Mouse (Mus musculus): ENCODE measurements around the gene Wipf1.

- TF ChIP-seq CTCF (IDR thresholded peaks at IDR 0.05; ENCODE audit: low read depth, low read length) (no peak), POLR2A (IDR thresholded peaks at IDR 0.05; ENCODE audit: borderline replicate concordance, low read depth, low read length) (no peak)
These were observed 7.8 kb downstream of the Wipf1 start for GRCm38 (mm10) chr2:73521737-73522136.
